Mouse (Mus musculus) lung, adult 2 months (tissue): ENCODE results near the gene Npr2. TPM values are rescaled to one million over a fixed set of nuclear protein-coding genes. Genes with fewer than 3 reads are reported as not detected.
"Not testable (repeated sequence)": the region's sequence is repeated elsewhere in the genome, so short reads cannot be mapped to it uniquely, and the experiment has no call there.

ENCODE experiments used
- DNase-seq: peaks from one replicate; pipeline ENCODE4 v3.0.0; 2022
- H3K4me1 ChIP-seq: fragments of 200-500 bp; 2 replicates; pipeline ENCODE4 v1.6.1; 2011; ENCODE audit warnings: low read length; ENCODE audit not compliant: control insufficient read depth, insufficient read depth
- H3K4me3 ChIP-seq: fragments of 200-500 bp; replicated peaks from 2 replicates; pipeline ENCODE3; 2011; ENCODE audit warnings: low read depth, mild to moderate bottlenecking, control low read depth, low read length; ENCODE audit errors: extremely low read depth
- CTCF ChIP-seq: fragments of 200-500 bp; IDR thresholded peaks from 2 replicates; pipeline ENCODE4 v1.5.1; 2011; ENCODE audit warnings: mild to moderate bottlenecking, low read length, control low read depth; ENCODE audit not compliant: insufficient read depth
- POLR2A ChIP-seq: fragments of 200-500 bp; IDR thresholded peaks from 2 replicates; pipeline ENCODE4 v1.6.1; 2011; ENCODE audit warnings: low read depth, mild to moderate bottlenecking, control low read depth, low read length, borderline replicate concordance; ENCODE audit errors: extremely low read depth
- WGBS: fragments of 180-500 bp; shearing (Covaris S2); methylation state at CpG from one replicate; pipeline ENCODE4 v1.1.7; 2018; 5-methylcytosine and 5-hydroxymethylcytosine counted together
- polyA plus RNA-seq: library from polyadenylated mRNA; depleted of rRNA; stranded (reverse); fragments of >200 nt; gene quantifications from 2 replicates; pipeline ENCODE4 v1.2.3, GENCODE M21; 2012

The Npr2 gene
- polyA plus RNA-seq, 1 experiment, result 97.5 TPM

DNA sequence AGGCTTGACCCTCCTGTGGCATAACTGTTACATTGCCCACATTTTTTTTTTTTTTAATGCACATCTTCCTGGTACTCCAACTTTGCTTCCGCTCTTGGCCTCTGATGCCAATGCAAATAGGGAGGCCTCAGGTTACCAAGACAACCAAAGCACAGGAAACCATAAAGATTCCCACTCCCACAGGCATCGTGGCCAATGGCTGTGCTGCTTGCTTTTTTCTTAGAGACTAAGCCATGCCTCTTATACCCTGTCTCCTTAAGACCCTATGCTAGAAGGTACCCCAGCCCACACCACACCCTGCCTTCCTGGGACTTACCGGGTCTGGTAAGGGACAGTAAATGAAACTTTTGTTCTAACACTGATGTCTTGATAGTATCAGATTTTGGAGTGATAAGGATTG, 38.3 kb upstream of the Npr2 start:
- WGBS, result 51% methylated on average over 3 of the region's 3 CpGs
- Histone ChIP-seq H3K4me3 (no peak overlapping the region), H3K4me1 (no peaks in the 10 kb centered on the region)
- DNase-seq, result no peak
- no peak for TF ChIP-seq CTCF

- WGBS, result 80% methylated on average over 2 of the region's 2 CpGs
- H3K4me3 ChIP-seq, H3K4me1 ChIP-seq: not testable (repeated sequence)
Observed at GRCm38 (mm10) chr4:43596597-43596996, 35.1 kb upstream of the Npr2 start.

DNA sequence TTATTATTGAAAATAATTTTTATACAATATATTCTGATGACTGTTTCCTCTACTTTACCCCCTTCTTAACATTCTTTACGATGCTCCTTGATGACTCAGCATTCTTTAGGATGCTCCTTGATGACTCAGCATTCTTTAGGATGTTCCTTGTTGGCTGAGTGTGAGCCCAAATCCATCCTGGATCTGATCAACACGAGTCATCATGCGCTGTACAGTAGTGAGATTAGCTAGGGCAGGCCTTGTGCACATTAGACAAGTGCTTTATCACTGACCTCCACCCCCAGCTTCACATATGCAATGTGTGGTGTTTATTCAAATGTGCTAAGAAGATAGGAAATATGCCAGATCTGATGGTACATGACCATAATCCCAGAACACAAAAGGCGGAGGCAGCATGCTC, 33.5 kb upstream of the Npr2 start:
- TF ChIP-seq CTCF, result no peak
- TF ChIP-seq POLR2A, result no peak
- DNase-seq, result no peak
- WGBS, result 72% methylated on average over 4 of the region's 4 CpGs

More at GRCm38 (mm10) chr4:43596597-43596996, 35.1 kb upstream of the Npr2 start:
- DNase-seq, result not testable (repeated sequence)

GRCm38 (mm10) chr4:43598650-43599380, 32.9 kb upstream of the Npr2 start:
- no peak for TF ChIP-seq CTCF
- no peak for TF ChIP-seq POLR2A
- 72% methylated on average over 7 of the region's 7 CpGs for WGBS
- no peak for DNase-seq
- Histone ChIP-seq H3K4me3 (no peak overlapping the region), H3K4me1 (no peaks in the 10 kb centered on the region)

More for the DNA sequence above, 33.5 kb upstream of the Npr2 start:
- Histone ChIP-seq H3K4me3 (no peak overlapping the region), H3K4me1 (no peaks in the 10 kb centered on the region)

DNA sequence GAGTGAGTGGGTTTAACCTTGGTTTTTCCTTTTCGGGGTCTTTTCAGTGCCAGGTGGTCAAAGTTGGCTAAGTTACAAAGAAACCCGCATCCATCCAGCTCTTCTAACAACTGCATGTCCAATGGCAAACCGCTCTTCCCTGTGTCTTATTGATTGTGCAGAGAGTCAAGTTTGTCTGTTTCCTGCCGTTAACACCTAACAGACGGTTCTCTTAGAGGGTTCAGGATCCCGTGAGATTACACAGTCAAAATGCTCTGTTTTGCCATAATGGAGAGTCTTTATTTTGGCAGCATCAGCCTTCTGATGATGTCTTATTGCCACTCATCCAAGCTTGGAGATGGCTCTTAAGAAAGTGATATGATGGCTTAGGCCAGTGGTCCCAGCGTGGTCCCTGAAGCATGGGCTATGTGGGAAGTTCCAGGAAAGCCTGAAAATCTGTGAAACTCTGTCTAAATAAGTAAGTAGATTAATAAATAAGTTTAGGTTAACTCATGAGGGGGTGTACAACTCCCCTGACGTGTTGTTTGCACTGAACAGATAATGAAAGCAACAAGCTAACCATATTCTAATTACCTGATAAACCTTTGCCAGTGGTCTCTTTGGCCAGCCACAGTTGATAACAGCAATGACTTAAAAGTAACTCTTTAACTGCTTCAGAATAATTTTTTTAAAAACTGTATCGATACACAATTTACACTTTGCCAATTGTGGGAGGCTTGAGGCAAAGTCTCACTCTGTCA, 31.4 kb upstream of the Npr2 start:
- 72% methylated on average over 9 of the region's 9 CpGs for WGBS
- DNase-seq, result no peak

DNA sequence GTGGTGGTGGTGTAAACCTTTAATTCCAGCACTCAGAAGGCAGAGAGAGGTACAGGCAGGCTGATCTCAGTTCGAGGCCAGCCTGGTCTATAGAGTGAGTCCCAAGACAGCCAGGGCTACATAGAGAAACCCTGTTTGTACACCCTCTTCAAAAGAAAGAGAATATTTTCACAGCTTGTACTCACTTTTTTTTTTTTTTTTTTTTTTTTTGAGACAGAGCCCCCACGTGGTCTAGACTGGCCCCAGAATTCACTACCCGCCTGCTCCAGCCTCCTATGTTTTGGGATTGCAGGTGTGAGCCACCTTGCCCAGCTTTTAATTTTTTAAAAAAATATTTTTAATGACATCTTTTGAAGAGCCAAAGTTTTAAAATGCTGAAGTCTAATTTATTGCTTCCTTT, 27.6 kb upstream of the Npr2 start:
- Histone ChIP-seq H3K4me1 (no peaks in the 10 kb centered on the region), H3K4me3 (no peak overlapping the region)
- TF ChIP-seq CTCF (no peak), POLR2A (no peak)
- DNase-seq, result no peak
- WGBS, result 58% methylated on average over 3 of the region's 3 CpGs

More for the DNA sequence above, 31.4 kb upstream of the Npr2 start:
- no peaks in the 10 kb centered on the region for H3K4me1 ChIP-seq
- TF ChIP-seq CTCF, result no peak
- TF ChIP-seq POLR2A, result no peak
- H3K4me3 ChIP-seq, result no peak overlapping the region

DNA sequence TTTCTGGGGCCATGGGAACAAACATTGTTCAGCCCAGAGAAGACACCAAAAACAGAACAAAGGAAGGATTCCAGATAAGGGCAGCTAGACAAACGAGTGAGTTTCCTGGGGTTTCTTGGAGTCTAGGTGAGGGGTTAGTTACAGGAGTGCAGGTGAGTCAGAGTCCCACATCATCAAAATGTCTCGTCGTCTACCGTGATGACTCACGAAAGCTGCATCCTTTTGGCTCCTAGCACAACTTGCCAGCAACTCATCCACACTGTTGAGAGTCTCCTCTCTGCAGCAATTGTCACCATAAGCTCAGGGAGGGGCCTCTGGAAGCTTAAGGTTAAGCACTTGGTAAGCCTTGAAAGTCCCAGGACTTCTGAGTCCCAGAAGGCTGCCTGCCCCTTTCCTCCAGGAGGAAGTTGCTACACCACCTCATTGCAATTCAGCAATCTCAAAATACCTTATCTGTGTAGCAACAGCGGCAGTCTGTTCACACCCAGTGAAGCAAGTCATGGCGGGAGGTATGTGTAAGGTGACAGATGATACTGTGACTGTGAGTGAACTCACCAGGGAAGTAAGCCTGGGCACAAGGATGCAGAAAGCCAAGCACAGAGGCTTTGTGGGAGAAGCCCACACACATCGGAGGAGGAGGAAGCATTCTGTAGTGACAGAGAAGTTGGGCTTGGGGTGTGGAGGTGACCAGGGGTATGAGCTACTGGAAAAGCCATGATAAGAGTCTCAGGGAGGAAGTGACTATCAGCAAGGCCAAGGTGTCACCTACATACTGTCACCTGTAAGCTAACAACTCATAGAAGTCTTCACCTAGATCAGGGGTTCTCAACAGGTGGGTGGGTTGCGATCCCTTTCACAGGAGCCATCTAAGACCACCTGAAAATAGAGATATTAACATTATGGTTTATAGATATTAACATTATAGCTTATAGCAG, 26.7 kb upstream of the Npr2 start:
- Histone ChIP-seq H3K4me3 (no peak overlapping the region), H3K4me1 (no peaks in the 10 kb centered on the region)
- TF ChIP-seq POLR2A (no peak), CTCF (no peak)
- DNase-seq, result no peak
- WGBS, result 45% methylated on average over 9 of the region's 9 CpGs

GRCm38 (mm10) chr4:43612534-43612933, 19.2 kb upstream of the Npr2 start:
- H3K4me3 ChIP-seq, result no peak overlapping the region
- H3K4me1 ChIP-seq, result no peaks in the 10 kb centered on the region
- no peak for TF ChIP-seq CTCF
- TF ChIP-seq POLR2A, result no peak
- DNase-seq, result no peak
- WGBS, result 57% methylated on average over 10 of the region's 10 CpGs

- DNase-seq, result no peak
- no peak; the same call in 1 of the 2 replicates for TF ChIP-seq POLR2A
- no peak for TF ChIP-seq CTCF
- no peak overlapping the region for H3K4me3 ChIP-seq
- H3K4me1 ChIP-seq, result no peaks in the 10 kb centered on the region
- WGBS, result 44% methylated on average over 3 of the region's 3 CpGs
Observed at GRCm38 (mm10) chr4:43613060-43613730, 18.5 kb upstream of the Npr2 start.
